Mouse (Mus musculus) ES-Bruce4 (cell line): ENCODE results near the gene Nrxn1. TPM values are rescaled to one million over a fixed set of nuclear protein-coding genes. Genes with fewer than 3 reads are reported as not detected.

ENCODE experiments used
- H3K27ac ChIP-seq: 2 replicates; pipeline ENCODE4 v1.5.1; 2012; ENCODE audit warnings: low read length, inconsistent platforms; ENCODE audit not compliant: insufficient read depth
- H3K27me3 ChIP-seq: 2 replicates; pipeline ENCODE4 v1.6.1; 2012; ENCODE audit warnings: mild to moderate bottlenecking, low read length, inconsistent platforms; ENCODE audit not compliant: control insufficient read depth, poor library complexity, insufficient read depth, severe bottlenecking
- H3K36me3 ChIP-seq: 2 replicates; pipeline ENCODE4 v1.6.1; 2012; ENCODE audit warnings: inconsistent platforms, mild to moderate bottlenecking, low read length, moderate library complexity; ENCODE audit not compliant: control insufficient read depth, poor library complexity, insufficient read depth, severe bottlenecking
- H3K4me1 ChIP-seq: one replicate; pipeline ENCODE4 v1.8.1; 2011; ENCODE audit warnings: low read length; ENCODE audit not compliant: control insufficient read depth, insufficient read depth
- H3K4me3 ChIP-seq: 2 replicates; pipeline ENCODE4 v1.5.1; 2011; ENCODE audit warnings: low read depth, mild to moderate bottlenecking, low read length
- H3K9ac ChIP-seq: 2 replicates; pipeline ENCODE4 v1.6.1; 2012; ENCODE audit warnings: low read depth, mild to moderate bottlenecking, inconsistent platforms; ENCODE audit not compliant: poor library complexity, severe bottlenecking
- H3K9me3 ChIP-seq: replicated peaks from 2 replicates; pipeline ENCODE4 v1.6.1; 2012; ENCODE audit warnings: mild to moderate bottlenecking, low read length, inconsistent platforms; ENCODE audit not compliant: control insufficient read depth, poor library complexity, insufficient read depth, severe bottlenecking
- CTCF ChIP-seq: IDR thresholded peaks from one replicate; pipeline ENCODE4 v1.8.1; 2011; ENCODE audit warnings: low read depth, low read length
- EP300 ChIP-seq: IDR thresholded peaks from 2 replicates; pipeline ENCODE4 v1.6.1; 2011; ENCODE audit warnings: low read depth, low read length; ENCODE audit not compliant: insufficient read depth
- POLR2A ChIP-seq: IDR thresholded peaks from one replicate; pipeline ENCODE4 v1.8.1; 2011; ENCODE audit warnings: low read length; ENCODE audit not compliant: insufficient read depth
- polyA plus RNA-seq: library from polyadenylated mRNA; stranded (reverse); fragments of >200 nt; gene quantifications from 2 replicates; pipeline ENCODE4 v1.2.4, GENCODE M21; 2011; ENCODE audit warnings: low read depth; ENCODE audit not compliant: missing spikeins, insufficient read depth, insufficient read length

Nrxn1 gene
- polyA plus RNA-seq, 1 experiment, result 5.6 TPM

GRCm38 (mm10) chr17:90435371-90435770 lies 657.5 kb downstream of the Nrxn1 start:
- no peaks in the 10 kb centered on the region for H3K36me3 ChIP-seq
- H3K9me3 ChIP-seq, result no peaks in the 10 kb centered on the region
- no peak overlapping the region for H3K9ac ChIP-seq
- no peaks in the 10 kb centered on the region for H3K27me3 ChIP-seq
- no peak overlapping the region for H3K27ac ChIP-seq
- no peak for TF ChIP-seq EP300
- TF ChIP-seq CTCF, result no peak
- no peak for TF ChIP-seq POLR2A
- no peak overlapping the region for H3K4me3 ChIP-seq
- no peaks in the 10 kb centered on the region for H3K4me1 ChIP-seq

GRCm38 (mm10) chr17:90430211-90430610 lies 662.7 kb downstream of the Nrxn1 start:
- no peaks in the 10 kb centered on the region for H3K36me3 ChIP-seq
- no peak overlapping the region for H3K4me3 ChIP-seq
- no peak for TF ChIP-seq POLR2A
- TF ChIP-seq EP300, result no peak
- TF ChIP-seq CTCF, result no peak
- no peaks in the 10 kb centered on the region for H3K9me3 ChIP-seq
- H3K27ac ChIP-seq, result no peak overlapping the region
- H3K4me1 ChIP-seq, result no peaks in the 10 kb centered on the region
- no peaks in the 10 kb centered on the region for H3K27me3 ChIP-seq
- no peak overlapping the region for H3K9ac ChIP-seq

DNA sequence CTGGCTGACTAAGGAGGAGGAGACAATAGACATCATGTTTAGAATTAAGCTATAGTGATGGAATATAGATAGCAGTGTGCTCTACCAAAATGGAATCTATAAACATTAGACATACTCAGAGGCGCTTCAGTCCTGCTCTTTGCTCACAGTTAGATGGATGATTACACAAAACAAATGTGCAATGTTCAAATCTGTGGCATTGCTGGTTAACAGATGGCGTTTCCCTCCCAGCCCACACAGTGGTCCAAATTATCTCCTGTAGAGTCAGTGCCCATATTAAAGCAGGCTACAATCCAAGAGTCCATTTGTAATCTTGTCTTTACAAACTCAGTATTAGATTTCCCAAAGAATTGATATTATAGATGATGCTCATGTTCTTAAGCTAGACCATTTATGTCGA lies 666.9 kb downstream of the Nrxn1 start:
- Histone ChIP-seq H3K9ac (no peak overlapping the region), H3K27me3 (no peaks in the 10 kb centered on the region)

DNA sequence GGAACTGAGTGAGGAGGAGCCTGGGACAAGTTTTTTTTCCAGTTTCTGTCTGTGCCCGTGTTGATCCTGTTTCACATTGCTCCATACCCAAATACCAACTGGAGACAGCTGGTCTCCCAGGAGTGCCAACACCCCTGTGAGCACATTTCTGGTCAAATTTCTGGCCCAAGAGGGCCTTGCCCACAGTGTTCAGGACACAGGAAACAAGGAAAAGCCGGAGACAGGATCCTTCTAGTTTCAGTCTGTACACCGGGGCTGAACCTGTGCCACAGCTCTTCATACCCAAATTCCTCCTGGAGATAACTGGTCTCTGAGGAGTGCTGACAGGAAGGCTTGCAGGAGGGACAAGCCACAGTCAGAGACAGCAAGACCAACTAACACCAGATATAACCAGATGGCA lies 670.3 kb downstream of the Nrxn1 start:
- TF ChIP-seq EP300 (no peak), CTCF (no peak), POLR2A (no peak)

More for the DNA sequence above, 666.9 kb downstream of the Nrxn1 start:
- Histone ChIP-seq H3K27ac (no peak overlapping the region), H3K4me3 (no peak overlapping the region), H3K36me3 (no peaks in the 10 kb centered on the region), H3K9me3 (no peaks in the 10 kb centered on the region), H3K4me1 (no peaks in the 10 kb centered on the region)
- TF ChIP-seq POLR2A (no peak), EP300 (no peak)

DNA sequence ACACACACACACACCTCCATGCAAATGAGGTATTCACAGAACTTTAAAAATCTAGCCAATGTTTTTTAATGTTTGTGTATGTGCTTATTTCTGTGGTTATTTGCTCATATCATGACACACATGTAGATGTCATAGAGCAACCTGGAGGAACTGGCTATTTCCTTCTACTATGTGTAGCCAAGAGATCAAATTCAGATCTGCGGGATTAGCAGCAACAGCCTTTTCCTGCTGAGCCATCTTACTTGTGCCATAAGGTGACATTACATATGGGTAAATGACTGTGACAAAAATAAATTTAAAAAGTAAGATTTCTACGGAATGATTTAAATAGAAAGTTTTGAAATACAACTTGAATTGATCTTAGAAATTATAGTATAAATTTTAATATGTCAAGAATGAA lies 672.1 kb downstream of the Nrxn1 start:
- H3K27ac ChIP-seq, result no peak overlapping the region
- no peaks in the 10 kb centered on the region for H3K36me3 ChIP-seq
- no peaks in the 10 kb centered on the region for H3K9me3 ChIP-seq
- no peaks in the 10 kb centered on the region for H3K27me3 ChIP-seq
- no peak overlapping the region for H3K4me3 ChIP-seq
- H3K4me1 ChIP-seq, result no peaks in the 10 kb centered on the region
- TF ChIP-seq POLR2A, result no peak
- no peak for TF ChIP-seq CTCF
- no peak overlapping the region for H3K9ac ChIP-seq

More for the DNA sequence above, 670.3 kb downstream of the Nrxn1 start:
- Histone ChIP-seq H3K9me3 (no peaks in the 10 kb centered on the region), H3K27me3 (no peaks in the 10 kb centered on the region), H3K27ac (no peak overlapping the region), H3K9ac (no peak overlapping the region), H3K36me3 (no peaks in the 10 kb centered on the region), H3K4me1 (no peaks in the 10 kb centered on the region), H3K4me3 (no peak overlapping the region)

DNA sequence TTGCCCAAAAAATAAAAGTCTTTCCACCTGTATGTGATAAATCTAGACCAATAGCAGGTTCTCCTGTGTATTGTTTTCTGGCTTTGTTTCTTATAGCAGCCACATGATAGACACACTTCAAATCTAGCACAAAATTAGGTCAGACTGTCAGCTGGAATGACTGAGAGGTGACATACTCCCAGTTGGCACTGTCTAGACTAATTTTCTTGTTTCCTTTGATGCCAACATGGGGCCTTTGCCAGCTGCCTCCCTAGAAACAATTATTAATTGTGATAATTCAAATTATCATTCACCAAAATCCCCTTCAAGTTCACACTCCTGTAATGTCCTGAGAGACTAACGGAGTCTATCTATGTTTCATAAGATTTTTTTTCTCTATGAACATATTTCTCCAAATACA lies 673.3 kb downstream of the Nrxn1 start:
- TF ChIP-seq EP300 (no peak), CTCF (no peak), POLR2A (no peak)
- no peaks in the 10 kb centered on the region for H3K27me3 ChIP-seq
- no peak overlapping the region for H3K27ac ChIP-seq
- H3K9me3 ChIP-seq, result no peaks in the 10 kb centered on the region
- H3K4me1 ChIP-seq, result no peaks in the 10 kb centered on the region
- H3K9ac ChIP-seq, result no peak overlapping the region
- no peak overlapping the region for H3K4me3 ChIP-seq
- no peaks in the 10 kb centered on the region for H3K36me3 ChIP-seq

GRCm38 (mm10) chr17:90396357-90396756 lies 696.5 kb downstream of the Nrxn1 start:
- no peak for TF ChIP-seq EP300
- Histone ChIP-seq H3K9me3 (no peaks in the 10 kb centered on the region), H3K27me3 (no peaks in the 10 kb centered on the region), H3K36me3 (no peaks in the 10 kb centered on the region), H3K9ac (no peak overlapping the region), H3K4me1 (no peaks in the 10 kb centered on the region), H3K27ac (no peak overlapping the region), H3K4me3 (no peak overlapping the region)
